Mouse (Mus musculus): ENCODE results near the gene Mturn. TPM values are rescaled to one million over a fixed set of nuclear protein-coding genes. Genes with fewer than 3 reads are reported as not detected.

Gene Mturn
- polyA plus RNA-seq, 1 experiment from 2014 or later, result 129 TPM

GRCm38 (mm10) chr6:54685716-54686395, 4.4 kb downstream of the Mturn start:
- H3K27ac ChIP-seq (replicated peaks), result no peak overlapping the region
- ATAC-seq (replicated peaks), result no peak
- no peak overlapping the region for H3K9ac ChIP-seq (replicated peaks)
- H3K36me3 ChIP-seq, result peaks cover 20% of the 10 kb centered on the region
- H3K4me1 ChIP-seq, result peaks cover 33% of the 10 kb centered on the region
- no peaks in the 10 kb centered on the region for H3K9me3 ChIP-seq
- WGBS, result 83% methylated on average over 14 of the region's 14 CpGs
- no peaks in the 10 kb centered on the region for H3K27me3 ChIP-seq
- H3K4me3 ChIP-seq, result no peak overlapping the region
- no peak overlapping the region for H3K4me2 ChIP-seq (replicated peaks)

GRCm38 (mm10) chr6:54686946-54687737, 5.7 kb downstream of the Mturn start:
- Histone ChIP-seq H3K4me1 (peaks cover 30% of the 10 kb centered on the region), H3K36me3 (peaks cover 31% of the 10 kb centered on the region), H3K4me2 (replicated peaks) (no peak overlapping the region), H3K4me3 (no peak overlapping the region), H3K27ac (replicated peaks) (no peak overlapping the region), H3K27me3 (no peaks in the 10 kb centered on the region), H3K9me3 (no peaks in the 10 kb centered on the region), H3K9ac (replicated peaks) (no peak overlapping the region)
- ATAC-seq (replicated peaks), result no peak
- WGBS, result 87% methylated on average over 21 of the region's 21 CpGs

- ATAC-seq (replicated peaks), result no peak
- Histone ChIP-seq H3K27me3 (no peaks in the 10 kb centered on the region), H3K9ac (replicated peaks) (no peak overlapping the region), H3K36me3 (peaks cover 43% of the 10 kb centered on the region), H3K9me3 (no peaks in the 10 kb centered on the region), H3K4me3 (no peak overlapping the region), H3K4me1 (peaks cover 15% of the 10 kb centered on the region), H3K4me2 (replicated peaks) (no peak overlapping the region), H3K27ac (replicated peaks) (no peak overlapping the region)
- WGBS, result 83% methylated on average over 18 of the region's 18 CpGs
These were observed 7.3 kb downstream of the Mturn start for GRCm38 (mm10) chr6:54688467-54689323.

- Histone ChIP-seq H3K9ac (replicated peaks) (no peak overlapping the region), H3K4me2 (replicated peaks) (no peak overlapping the region), H3K27me3 (no peaks in the 10 kb centered on the region), H3K36me3 (peaks cover 52% of the 10 kb centered on the region), H3K9me3 (no peaks in the 10 kb centered on the region), H3K27ac (replicated peaks) (no peak overlapping the region), H3K4me3 (no peak overlapping the region), H3K4me1 (peaks cover 5% of the 10 kb centered on the region)
- 90% methylated on average over 7 of the region's 7 CpGs for WGBS
- no peak for ATAC-seq (replicated peaks)
These were observed 8.3 kb downstream of the Mturn start for GRCm38 (mm10) chr6:54689686-54690085.

- Histone ChIP-seq H3K4me2 (replicated peaks) (no peak overlapping the region), H3K9me3 (no peaks in the 10 kb centered on the region), H3K27me3 (no peaks in the 10 kb centered on the region), H3K27ac (replicated peaks) (no peak overlapping the region), H3K9ac (replicated peaks) (no peak overlapping the region), H3K4me3 (no peak overlapping the region), H3K36me3 (peaks cover 52% of the 10 kb centered on the region), H3K4me1 (no peaks in the 10 kb centered on the region)
- 87% methylated on average over 13 of the region's 13 CpGs for WGBS
- no peak for ATAC-seq (replicated peaks)
These were observed 9.4 kb downstream of the Mturn start for GRCm38 (mm10) chr6:54690838-54691237.

- ATAC-seq (replicated peaks), result no peak
- Histone ChIP-seq H3K4me3 (no peak overlapping the region), H3K9ac (replicated peaks) (no peak overlapping the region), H3K27me3 (no peaks in the 10 kb centered on the region), H3K36me3 (peaks cover 54% of the 10 kb centered on the region), H3K9me3 (no peaks in the 10 kb centered on the region), H3K4me2 (replicated peaks) (no peak overlapping the region), H3K4me1 (no peaks in the 10 kb centered on the region), H3K27ac (replicated peaks) (no peak overlapping the region)
- 83% methylated on average over 14 of the region's 14 CpGs for WGBS
These were observed 10.1 kb downstream of the Mturn start for GRCm38 (mm10) chr6:54691368-54692116.

- H3K27ac ChIP-seq (replicated peaks), result no peak overlapping the region
- 52% methylated on average over 1 of the region's 1 CpGs for WGBS
- H3K9ac ChIP-seq (replicated peaks), result no peak overlapping the region
- peaks cover 55% of the 10 kb centered on the region for H3K36me3 ChIP-seq
- H3K4me2 ChIP-seq (replicated peaks), result no peak overlapping the region
- no peak overlapping the region for H3K4me3 ChIP-seq
- no peaks in the 10 kb centered on the region for H3K9me3 ChIP-seq
- no peaks in the 10 kb centered on the region for H3K4me1 ChIP-seq
- ATAC-seq (replicated peaks), result no peak
- H3K27me3 ChIP-seq, result no peaks in the 10 kb centered on the region
These were observed 10.8 kb downstream of the Mturn start for GRCm38 (mm10) chr6:54692201-54692600.

GRCm38 (mm10) chr6:54693286-54693685, 11.9 kb downstream of the Mturn start:
- no peak overlapping the region for H3K27ac ChIP-seq (replicated peaks)
- no peaks in the 10 kb centered on the region for H3K4me1 ChIP-seq
- no peak overlapping the region for H3K4me3 ChIP-seq
- no peak for ATAC-seq (replicated peaks)
- H3K4me2 ChIP-seq (replicated peaks), result no peak overlapping the region
- H3K27me3 ChIP-seq, result no peaks in the 10 kb centered on the region
- WGBS, result 84% methylated on average over 6 of the region's 6 CpGs
- no peak overlapping the region for H3K9ac ChIP-seq (replicated peaks)
- peaks cover 55% of the 10 kb centered on the region for H3K36me3 ChIP-seq
- no peaks in the 10 kb centered on the region for H3K9me3 ChIP-seq

- 8% methylated on average over 24 of the region's 24 CpGs for WGBS
- Histone ChIP-seq H3K27me3 (no peaks in the 10 kb centered on the region), H3K27ac (replicated peaks) (no peak overlapping the region), H3K9ac (replicated peaks) (peak overlapping the region; percentile 40), H3K9me3 (no peaks in the 10 kb centered on the region), H3K4me3 (peak overlapping the region; percentile 34), H3K4me1 (peaks cover 31% of the 10 kb centered on the region), H3K36me3 (peaks cover 20% of the 10 kb centered on the region; the same call in 1 of the 2 replicates), H3K4me2 (replicated peaks) (peak overlapping the region; percentile 53)
- ATAC-seq (replicated peaks), result peak; percentile 24; the same call in 1 of the 2 replicates
These were observed 17.5 kb downstream of the Mturn start for GRCm38 (mm10) chr6:54698691-54699476.

- H3K4me2 ChIP-seq (replicated peaks), result peak overlapping the region; percentile 53
- peaks cover 38% of the 10 kb centered on the region for H3K4me1 ChIP-seq
- peak; percentile 53 for ATAC-seq (replicated peaks)
- H3K9ac ChIP-seq (replicated peaks), result peak overlapping the region; percentile 40
- no peaks in the 10 kb centered on the region for H3K27me3 ChIP-seq
- peaks cover 13% of the 10 kb centered on the region; the same call in 1 of the 2 replicates for H3K36me3 ChIP-seq
- WGBS, result 1% methylated on average over 19 of the region's 19 CpGs
- no peaks in the 10 kb centered on the region for H3K9me3 ChIP-seq
- H3K4me3 ChIP-seq, result peak overlapping the region; percentile 34
- H3K27ac ChIP-seq (replicated peaks), result no peak overlapping the region
These were observed 18.1 kb downstream of the Mturn start for GRCm38 (mm10) chr6:54699477-54700056.
